Mouse (Mus musculus) liver, embryonic 18 days (tissue): ENCODE results near the gene Gm17349. TPM values are rescaled to one million over a fixed set of nuclear protein-coding genes. Genes with fewer than 3 reads are reported as not detected.

Experiments
- polyA plus RNA-seq: library from polyadenylated mRNA; depleted of rRNA; stranded (reverse); fragments of >200 nt; gene quantifications from 2 replicates; pipeline ENCODE4 v1.2.3, GENCODE M21; 2012; rRNA removed

Gene Gm17349
- polyA plus RNA-seq, result not detected in 2 replicates

GRCm38 (mm10) chr15:99705440-99706048, at the start of gene Gm17349:
Gene Gm17349, minus strand, starts transcription at chr15:99705490.

GRCm38 (mm10) chr15:99725341-99726155, 20.3 kb upstream of the Gm17349 start, which contains the start of gene Cox14:
Gene Cox14, plus strand, starts transcription at chr15:99725618.

GRCm38 (mm10) chr15:99717386-99718334, 12.4 kb upstream of the Gm17349 start, which contains the start of gene Gpd1:
Gene Gpd1, plus strand, starts transcription at chr15:99717515.

GRCm38 (mm10) chr15:99701999-99702900, 3.0 kb downstream of the Gm17349 start, which contains the start of gene Smarcd1:
Gene Smarcd1, plus strand, starts transcription at chr15:99702129.

GRCm38 (mm10) chr15:99670154-99670821, 35.0 kb downstream of the Gm17349 start, which contains the start of gene Asic1:
Gene Asic1, plus strand, starts transcription at chr15:99670368.

Other genes starting within 250 kb of the Gm17349 start
- 0.52 and 0.78 TPM in 2 replicates for gene Nckap5l, start 247.7 kb downstream of the Gm17349 start, polyA plus RNA-seq
- gene Bcdin3d, start 230.8 kb downstream of the Gm17349 start, polyA plus RNA-seq, result 2.4 and 2.6 TPM in 2 replicates
- gene Faim2, start 177.3 kb downstream of the Gm17349 start, polyA plus RNA-seq, result not detected in 2 replicates
- not detected in 2 replicates for gene Aqp2, start 126.4 kb downstream of the Gm17349 start, polyA plus RNA-seq
- gene Aqp5, start 114.7 kb downstream of the Gm17349 start, polyA plus RNA-seq, result not detected in 2 replicates
- gene Aqp6, start 104.1 kb downstream of the Gm17349 start, polyA plus RNA-seq, result not detected in 2 replicates
- 29.8 and 32.5 TPM in 2 replicates for gene Racgap1, start 53.8 kb downstream of the Gm17349 start, polyA plus RNA-seq
- gene Asic1, start 35.1 kb downstream of the Gm17349 start, polyA plus RNA-seq, result 0.08 and 0.11 TPM in 2 replicates
- gene Smarcd1, start 3.4 kb downstream of the Gm17349 start, polyA plus RNA-seq, result 5.7 and 7.1 TPM in 2 replicates
- 48.8 and 59.5 TPM in 2 replicates for gene Gpd1, start 12.0 kb upstream of the Gm17349 start, polyA plus RNA-seq
- 91.2 and 107 TPM in 2 replicates for gene Cox14, start 20.1 kb upstream of the Gm17349 start, polyA plus RNA-seq
- gene Cers5, start 67.4 kb upstream of the Gm17349 start, polyA plus RNA-seq, result 5.6 and 6.3 TPM in 2 replicates
- gene Lima1, start 170.0 kb upstream of the Gm17349 start, polyA plus RNA-seq, result 9.1 and 9.6 TPM in 2 replicates